Mouse (Mus musculus) adrenal gland, adult 18-20 months (tissue): ENCODE results near the gene Ip6k1. TPM values are rescaled to one million over a fixed set of nuclear protein-coding genes. Genes with fewer than 3 reads are reported as not detected.

Experiments used
- DNase-seq, 2 experiments: peaks; one replicate each; pipeline ENCODE4 v3.0.0; 2021 to 2022; ENCODE audit warnings: low spot score in 2 of 2
- microRNA-seq, 2 experiments: library from miRNA; unstranded; fragments of <30 nt; microRNA quantifications; one replicate each; pipeline ENCODE4 v1.2.0; 2021; ENCODE audit warnings: borderline number of aligned reads in 2 of 2
- total RNA-seq, 2 experiments: library from RNA; stranded (reverse); gene quantifications; 1 replicate in 1 of 2; 2 replicates in 1 of 2; pipeline ENCODE4 v1.2.3; 2021

Gene Ip6k1
- total RNA-seq, 2 experiments from 2014 or later = 112 to 126 TPM

DNA sequence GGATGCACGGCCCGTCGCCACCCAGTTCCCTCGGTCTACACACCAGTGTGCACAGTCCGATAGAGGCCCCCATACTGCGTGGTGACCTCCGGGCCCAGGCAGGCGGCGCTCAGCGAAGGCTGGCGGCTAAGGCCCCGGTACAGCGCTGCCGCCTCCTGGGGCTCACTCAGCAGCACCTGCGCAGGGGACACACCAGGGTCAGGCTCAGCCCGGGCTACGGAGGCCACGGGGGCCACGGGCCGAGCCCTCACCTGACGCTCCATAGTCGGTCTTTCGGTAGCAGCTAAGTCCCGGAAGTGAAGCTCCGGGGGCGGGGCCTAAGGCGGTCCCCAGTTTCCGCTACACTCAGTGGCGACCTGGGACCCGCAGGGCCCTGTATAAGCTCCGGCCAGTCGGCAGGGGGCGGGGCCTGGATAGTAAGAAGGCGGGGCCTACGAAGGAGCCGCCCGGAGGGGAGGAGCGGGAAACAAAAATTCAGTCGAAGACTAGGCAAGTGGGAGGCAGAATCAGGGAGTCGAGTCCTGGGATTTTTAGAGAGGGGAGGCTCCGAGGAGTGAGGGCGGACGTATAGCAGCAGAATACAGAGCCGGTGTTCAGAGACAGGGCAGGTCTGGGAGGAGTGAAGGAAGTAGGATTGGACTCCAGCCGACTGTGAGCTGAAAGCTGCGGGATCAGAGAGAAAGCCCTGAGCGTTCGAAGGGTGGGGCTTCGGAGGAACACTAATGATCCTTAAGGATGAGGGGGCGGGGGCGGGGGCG lies 92.1 kb downstream of the Ip6k1 start, which contains the start of gene Apeh:
Apeh (minus strand) TSS at position 423 of the 758 bp plus-strand sequence.
- DNase-seq = peak; percentile 94 to 95

- peak in 1 of 2 experiments; percentile 41 for DNase-seq
These were observed 92.7 kb downstream of the Ip6k1 start for GRCm38 (mm10) chr9:108094998-108095411.

DNA sequence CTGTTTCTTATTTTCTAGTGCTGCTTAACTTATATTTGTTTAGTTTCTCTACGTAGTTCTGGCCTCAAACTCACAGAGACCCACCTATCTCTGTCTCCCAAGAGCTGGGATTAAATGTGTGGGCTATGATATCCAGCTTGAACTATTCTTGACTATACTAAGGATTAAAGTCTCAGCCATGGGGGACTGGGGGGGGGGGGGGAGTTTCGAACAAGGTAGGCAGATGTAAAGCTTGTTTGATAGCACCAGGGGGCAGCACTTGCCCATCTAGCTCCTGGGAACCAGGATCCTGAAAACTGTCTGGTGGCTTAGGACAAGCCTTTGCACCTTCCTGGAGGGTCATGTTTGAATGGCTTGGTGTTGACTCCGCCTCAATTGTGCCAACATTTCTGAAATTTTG lies 93.2 kb downstream of the Ip6k1 start:
- DNase-seq = peak; percentile 48 to 52

GRCm38 (mm10) chr9:108095949-108096712 lies 93.8 kb downstream of the Ip6k1 start:
- no peak for DNase-seq

Small RNA genes within 50 kb of the gene (microRNA-seq; reads per million reads assigned to microRNA genes)
- 0 reads per million in 2 experiments for gene Mir7088

Other genes with a start within 250 kb of the Ip6k1 start
- gene Rbm5, start 231.5 kb upstream of the Ip6k1 start, total RNA-seq = 100 to 1,000 TPM; 115 to 118 TPM
- 10 to 100 TPM; 48.3 to 52.8 TPM for gene Rbm6, start 129.3 kb upstream of the Ip6k1 start, total RNA-seq
- gene Mon1a, start 114.3 kb upstream of the Ip6k1 start, total RNA-seq = 10 to 100 TPM; 18.8 to 21.5 TPM
- gene Mst1r, start 95.6 kb upstream of the Ip6k1 start, total RNA-seq = 10 to 100 TPM; 10.8 to 11.4 TPM
- gene Actl11, start 74.0 kb upstream of the Ip6k1 start, total RNA-seq = not detected
- gene Camkv, start 66.8 kb upstream of the Ip6k1 start, total RNA-seq = 1 to 10 TPM; 4.2 to 6.2 TPM
- gene Traip, start 52.4 kb upstream of the Ip6k1 start, total RNA-seq = 1 to 10 TPM; 1.0 to 1.1 TPM
- 10 to 100 TPM; 14.2 to 22.1 TPM for gene Uba7, start 27.0 kb upstream of the Ip6k1 start, total RNA-seq
- under 1 TPM in 1 of 2 experiments, not detected in 1; 0.29 TPM for gene Gm20661, start 19.4 kb upstream of the Ip6k1 start, total RNA-seq
- gene Inka1, start 16.6 kb upstream of the Ip6k1 start, total RNA-seq = 1 to 10 TPM; 4.3 to 6.4 TPM
- gene Cdhr4, start 10.0 kb upstream of the Ip6k1 start, total RNA-seq = 1 to 10 TPM in 1 of 2 experiments, not detected in 1; 1.2 TPM
- gene Gm20662, start 6.2 kb upstream of the Ip6k1 start, total RNA-seq = 1 to 10 TPM in 1 of 2 experiments, not detected in 1; 2.4 TPM
- 10 to 100 TPM; 19.8 to 20.1 TPM for gene Gmppb, start 46.7 kb downstream of the Ip6k1 start, total RNA-seq
- 1 to 10 TPM; 2.0 to 3.5 TPM for gene Amigo3, start 50.7 kb downstream of the Ip6k1 start, total RNA-seq
- under 1 TPM in 1 of 2 experiments, not detected in 1; 0.23 TPM for gene Mst1, start 77.9 kb downstream of the Ip6k1 start, total RNA-seq
- gene Rnf123, start 80.8 kb downstream of the Ip6k1 start, total RNA-seq = 10 to 100 TPM; 54.0 to 63.2 TPM
- 10 to 100 TPM; 71.8 to 86.6 TPM for gene Apeh, start 92.1 kb downstream of the Ip6k1 start, total RNA-seq
- 1 to 10 TPM; 1.8 to 3.1 TPM for gene Bsn, start 187.9 kb downstream of the Ip6k1 start, total RNA-seq